Mouse (Mus musculus): ENCODE data around the gene Parm1.

The Parm1 gene

DNA sequence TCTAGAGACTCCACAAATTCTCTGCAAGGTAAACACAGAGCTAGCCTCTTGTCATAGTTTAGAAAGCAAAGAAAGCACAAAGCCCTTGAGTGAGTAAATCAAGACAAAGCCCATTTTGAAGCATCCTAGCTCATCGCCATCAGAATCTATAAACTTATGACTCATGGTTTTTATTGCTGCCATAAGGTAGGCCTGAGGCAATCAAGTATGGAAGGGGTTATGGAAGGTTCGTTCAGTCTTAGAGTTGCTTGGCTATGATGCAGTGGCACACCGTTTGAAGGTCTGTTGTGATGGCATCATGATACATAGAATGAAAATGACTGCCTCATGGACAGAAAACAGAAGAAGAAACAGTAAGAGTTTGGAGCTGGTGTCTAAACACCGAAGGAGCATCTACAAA lies 133.9 kb downstream of the Parm1 start:
- intact Hi-C loops (cut with DNase I): no loop called here

GRCm38 (mm10) chr5:91653061-91653915 lies 135.9 kb downstream of the Parm1 start:
- intact Hi-C loops (cut with DNase I): no loop called here

- intact Hi-C loops (cut with DNase I): no loop called here
These were observed 137.1 kb downstream of the Parm1 start for GRCm38 (mm10) chr5:91654331-91655048.

DNA sequence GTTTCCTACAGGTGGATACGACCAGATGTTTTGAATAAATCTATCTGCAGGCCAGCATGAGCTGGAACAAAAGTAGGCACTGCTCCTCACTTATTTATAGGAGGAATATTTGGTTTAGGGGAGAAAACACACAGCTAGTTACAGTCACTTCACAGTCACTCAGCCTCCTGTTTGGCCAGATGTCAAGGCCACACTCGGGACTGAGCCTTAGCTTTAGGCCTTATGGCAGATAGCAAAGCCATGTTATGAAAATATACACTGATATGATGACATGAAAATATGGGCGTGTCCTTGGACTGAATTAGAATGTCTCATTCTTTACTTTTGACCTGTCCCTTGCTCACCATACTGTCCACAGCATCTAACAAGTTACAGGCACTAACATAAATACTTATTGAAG lies 137.8 kb downstream of the Parm1 start:
- intact Hi-C loops (cut with DNase I): no loop called here

DNA sequence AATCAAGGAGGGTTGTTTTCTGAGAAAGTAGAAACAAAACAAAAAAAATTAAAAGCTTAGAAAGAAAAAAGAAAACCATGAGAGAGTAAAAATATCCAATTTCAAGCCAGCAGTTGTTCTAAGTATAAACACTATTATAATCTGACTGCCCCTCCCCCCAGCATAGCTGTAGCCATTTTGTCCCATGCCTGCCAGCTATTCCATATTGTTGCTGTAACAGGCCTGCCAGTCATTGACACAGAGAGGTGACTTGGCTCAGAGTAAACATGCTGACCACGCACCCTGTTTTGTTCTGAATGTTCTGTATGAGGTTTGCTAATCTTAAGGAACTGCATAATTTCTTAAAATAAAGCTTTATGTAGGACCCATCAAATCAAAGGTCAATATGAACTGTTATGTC lies 145.3 kb downstream of the Parm1 start:
- intact Hi-C loops (cut with DNase I): no loop called here

- intact Hi-C loops (cut with DNase I): no loop called here
These were observed 149.7 kb downstream of the Parm1 start for GRCm38 (mm10) chr5:91667127-91667526.

DNA sequence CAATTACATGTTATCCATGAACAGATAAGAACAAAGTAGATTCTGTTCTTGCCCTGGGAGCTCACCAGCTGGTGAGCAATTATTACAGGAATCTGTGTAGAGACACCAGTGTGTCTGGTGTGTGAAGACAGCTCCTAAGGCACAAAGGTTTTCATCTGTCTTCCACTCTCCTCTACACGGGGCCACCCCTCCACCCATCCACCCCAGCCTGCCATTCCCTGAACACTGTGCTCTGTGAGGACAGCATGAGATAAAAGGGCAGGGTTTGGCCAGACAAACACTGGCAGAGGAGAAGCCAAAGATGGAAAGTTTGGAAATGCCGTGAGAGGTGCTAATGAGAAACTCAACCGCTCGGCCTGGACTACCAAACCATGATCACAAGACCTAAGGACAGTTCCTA lies 151.8 kb downstream of the Parm1 start:
- intact Hi-C loops (cut with DNase I): no loop called here

Measured in adrenal gland (tissue).